Mouse (Mus musculus) left cerebral cortex, postnatal 4 days (tissue): ENCODE measurements around the gene Nab2. TPM values are rescaled to one million over a fixed set of nuclear protein-coding genes. Genes with fewer than 3 reads are reported as not detected.

ENCODE experiments used
- DNase-seq: peaks from one replicate; pipeline ENCODE4 v3.0.0-alpha.2; 2022
- intact Hi-C: fragments of 180-260 bp; cut with DNase I; formaldehyde crosslinking; loops from one replicate; pipeline ENCODE4 v1.15.1; 2025
- total RNA-seq, 2 experiments: library from RNA; stranded (reverse); gene quantifications; 2 replicates each; pipeline ENCODE4 v1.2.3; 2021

The Nab2 gene
- total RNA-seq, 2 experiments from 2014 or later = 21.5 to 21.9 TPM

GRCm38 (mm10) chr10:127618173-127618572 is 50.2 kb downstream of the Nab2 start:
- intact Hi-C loops = no loop called here
- DNase-seq = no peak

GRCm38 (mm10) chr10:127617294-127617693 is 51.1 kb downstream of the Nab2 start:
- no peak for DNase-seq
- intact Hi-C loops = no loop called here

- no peak for DNase-seq
- intact Hi-C loops = no loop called here
These were observed 52.1 kb downstream of the Nab2 start for GRCm38 (mm10) chr10:127616261-127616679.

GRCm38 (mm10) chr10:127615591-127615990 is 52.8 kb downstream of the Nab2 start:
- DNase-seq = peak; percentile 32
- intact Hi-C loops = no loop called here

- intact Hi-C loops = no loop called here
- no peak for DNase-seq
These were observed 53.4 kb downstream of the Nab2 start for GRCm38 (mm10) chr10:127615034-127615374.

GRCm38 (mm10) chr10:127614236-127615033 is 53.9 kb downstream of the Nab2 start:
- peak; percentile 53 for DNase-seq
- intact Hi-C loops = no loop called here

- intact Hi-C loops = no loop called here
- no peak for DNase-seq
These were observed 56.1 kb downstream of the Nab2 start for GRCm38 (mm10) chr10:127612079-127612775.

Other genes starting within 250 kb of the Nab2 start
- gene Stac3, start 166.9 kb downstream of the Nab2 start, total RNA-seq = 1 to 10 TPM; 5.1 to 5.2 TPM
- 1 to 10 TPM; 4.9 to 7.5 TPM for gene Ndufa4l2, start 153.6 kb downstream of the Nab2 start, total RNA-seq
- 10 to 100 TPM; 39.7 to 39.9 TPM for gene Shmt2, start 146.1 kb downstream of the Nab2 start, total RNA-seq
- 10 to 100 TPM; 12.9 to 14.4 TPM for gene Nxph4, start 134.0 kb downstream of the Nab2 start, total RNA-seq
- 100 to 1,000 TPM; 286 to 296 TPM for gene Lrp1, start 47.4 kb downstream of the Nab2 start, total RNA-seq
- gene Stat6, start 25.6 kb downstream of the Nab2 start, total RNA-seq = 1 to 10 TPM; 6.0 to 6.1 TPM
- gene Nemp1, start 1.7 kb downstream of the Nab2 start, total RNA-seq = 1 to 10 TPM; 4.8 to 5.6 TPM
- under 1 TPM; 0.46 to 0.82 TPM for gene Myo1a, start 36.6 kb upstream of the Nab2 start, total RNA-seq
- 1 to 10 TPM; 2.8 to 4.3 TPM for gene Tac2, start 55.9 kb upstream of the Nab2 start, total RNA-seq
- gene Zbtb39, start 71.0 kb upstream of the Nab2 start, total RNA-seq = 10 to 100 TPM; 14.5 to 15.1 TPM
- 1 to 10 TPM; 1.1 to 1.4 TPM for gene Gpr182, start 83.2 kb upstream of the Nab2 start, total RNA-seq
- under 1 TPM; 0.22 TPM for gene Rdh1, start 91.2 kb upstream of the Nab2 start, total RNA-seq
- not detected for gene Rdh16f1, start 91.2 kb upstream of the Nab2 start, total RNA-seq
- gene Rdh9, start 107.8 kb upstream of the Nab2 start, total RNA-seq = under 1 TPM; 0.60 to 0.72 TPM
- gene Rdh16, start 132.6 kb upstream of the Nab2 start, total RNA-seq = under 1 TPM in 1 of 2 experiments, not detected in 1; 0.12 TPM
- not detected for gene Rdh19, start 181.4 kb upstream of the Nab2 start, total RNA-seq
- not detected for gene Rdh16f2, start 197.9 kb upstream of the Nab2 start, total RNA-seq
- not detected for gene Rdh7, start 220.2 kb upstream of the Nab2 start, total RNA-seq
- gene Sdr9c7, start 229.9 kb upstream of the Nab2 start, total RNA-seq = not detected